Mouse (Mus musculus) urinary bladder, postnatal 36 days (tissue): Measurements from ENCODE around the gene Gm11634.
"Not testable (repeated sequence)": the region's sequence is repeated elsewhere in the genome, so short reads cannot be mapped to it uniquely, and the experiment has no call there.

Experiments
- DNase-seq, 2 experiments: peaks; one replicate each; pipeline ENCODE4 v3.0.0; 2022; ENCODE audit warnings: low spot score in 2 of 2, mixed read lengths in 1 of 2

Gm11634 gene

GRCm38 (mm10) chr11:101599156-101599555 is at the start of gene Gm11634:
Gene Gm11634, minus strand, starts transcription at chr11:101599256.
- no peak for DNase-seq

GRCm38 (mm10) chr11:101647093-101647492 is 48.0 kb upstream of the Gm11634 start:
- not testable (repeated sequence) for DNase-seq

DNA sequence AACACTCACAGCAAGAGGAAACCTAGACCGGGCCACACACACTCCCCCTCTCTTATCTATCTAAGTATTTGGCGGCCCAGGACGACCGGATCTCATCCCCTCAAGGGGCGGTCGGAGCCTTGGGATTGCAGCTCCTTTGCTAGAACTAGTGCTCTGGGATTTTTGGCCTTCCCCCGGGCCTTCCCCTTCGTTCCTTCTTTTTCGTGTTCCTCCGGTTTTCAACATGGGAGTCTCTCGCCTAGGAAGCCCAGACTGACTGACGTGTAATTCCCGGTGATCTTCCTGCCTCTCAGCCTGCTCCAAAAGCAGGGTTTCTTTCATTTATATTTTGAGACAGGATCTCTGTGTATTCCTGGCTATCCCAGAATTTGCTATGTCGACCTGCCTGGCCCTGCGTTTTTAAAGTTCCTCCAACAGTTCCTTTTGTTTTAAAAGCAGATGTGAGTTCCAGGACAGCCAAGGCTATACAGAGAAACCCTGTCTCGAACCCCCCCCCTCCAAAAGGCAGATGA is 47.3 kb upstream of the Gm11634 start:
- not testable (repeated sequence) for DNase-seq

DNA sequence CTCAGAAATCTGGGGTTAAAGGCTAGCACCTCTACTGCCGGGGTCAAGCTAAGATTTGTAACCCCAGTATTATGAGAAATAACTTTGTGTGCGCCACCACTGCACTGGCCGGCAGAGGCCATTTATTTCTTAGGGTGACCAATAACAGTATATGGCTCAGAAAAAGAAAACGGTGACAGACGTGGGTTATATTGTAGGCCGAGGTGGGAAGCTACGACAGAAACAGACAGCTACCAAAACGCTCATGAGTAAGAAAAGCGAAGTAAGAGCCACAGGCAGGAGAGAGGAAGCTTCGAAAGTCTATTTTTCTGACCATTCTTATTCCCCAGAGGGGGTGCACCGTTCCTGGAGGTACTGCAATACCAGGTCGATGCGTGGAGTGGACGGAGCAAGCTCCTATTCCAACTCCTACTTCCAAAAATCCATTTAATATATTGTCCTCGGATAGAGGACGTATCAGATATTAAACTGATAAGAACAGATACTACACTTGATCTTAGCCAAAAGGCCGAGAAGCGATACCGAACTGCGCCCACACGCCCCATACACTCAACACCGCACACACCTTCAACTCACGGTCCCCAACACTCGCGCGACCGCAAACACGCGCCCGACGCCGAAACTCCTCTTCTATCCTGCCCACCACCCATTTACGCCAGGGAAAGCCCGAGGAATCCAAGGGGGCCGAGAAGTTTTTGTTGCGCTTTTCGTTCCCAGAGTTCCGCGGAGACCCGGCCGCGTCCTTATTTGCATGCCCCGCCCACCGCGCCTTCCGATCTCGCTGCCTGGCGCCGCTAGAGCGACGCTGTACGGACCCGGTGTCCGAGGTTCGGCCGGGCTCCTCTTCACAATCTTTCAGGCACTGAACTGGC is 46.6 kb upstream of the Gm11634 start:
- DNase-seq: peak; percentile 49 to 61

DNA sequence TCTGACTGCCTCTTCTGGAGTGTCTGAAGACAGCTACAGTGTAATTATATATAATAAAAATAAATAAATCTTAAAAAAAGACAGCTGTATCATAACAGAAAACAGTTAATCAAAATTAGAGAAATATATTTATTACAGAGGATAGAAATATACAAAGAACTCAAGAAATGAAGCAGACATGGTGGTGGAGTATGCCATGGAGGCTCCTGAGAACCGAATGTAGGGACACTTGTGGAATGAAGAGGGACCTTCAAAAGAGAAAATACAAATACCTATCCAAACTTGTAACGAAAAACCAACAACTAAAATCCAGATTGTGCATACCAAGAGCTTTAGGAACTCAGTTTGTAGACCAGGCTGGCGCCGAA is 46.0 kb upstream of the Gm11634 start:
- DNase-seq: not testable (repeated sequence)

- DNase-seq: no peak
These were observed 45.5 kb upstream of the Gm11634 start for GRCm38 (mm10) chr11:101644591-101644990.

DNA sequence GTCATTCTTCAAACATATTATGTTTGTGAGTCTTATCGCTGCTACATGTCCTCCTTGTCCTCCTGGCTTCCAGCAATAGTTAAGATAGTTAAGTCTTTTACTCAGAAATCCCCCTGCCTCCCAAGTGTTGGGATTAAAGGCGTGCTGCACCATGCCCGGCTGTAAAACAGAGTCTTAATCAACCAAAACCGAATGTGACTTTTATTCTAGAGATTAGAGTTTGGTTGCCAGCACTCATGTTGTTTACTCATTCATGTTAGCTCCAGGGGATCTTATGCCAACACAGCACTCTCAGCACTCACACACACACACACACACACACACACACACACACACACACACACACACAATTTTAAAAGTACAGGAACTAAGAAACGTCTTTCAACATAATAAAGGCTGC is 43.9 kb upstream of the Gm11634 start:
- no peak for DNase-seq

DNA sequence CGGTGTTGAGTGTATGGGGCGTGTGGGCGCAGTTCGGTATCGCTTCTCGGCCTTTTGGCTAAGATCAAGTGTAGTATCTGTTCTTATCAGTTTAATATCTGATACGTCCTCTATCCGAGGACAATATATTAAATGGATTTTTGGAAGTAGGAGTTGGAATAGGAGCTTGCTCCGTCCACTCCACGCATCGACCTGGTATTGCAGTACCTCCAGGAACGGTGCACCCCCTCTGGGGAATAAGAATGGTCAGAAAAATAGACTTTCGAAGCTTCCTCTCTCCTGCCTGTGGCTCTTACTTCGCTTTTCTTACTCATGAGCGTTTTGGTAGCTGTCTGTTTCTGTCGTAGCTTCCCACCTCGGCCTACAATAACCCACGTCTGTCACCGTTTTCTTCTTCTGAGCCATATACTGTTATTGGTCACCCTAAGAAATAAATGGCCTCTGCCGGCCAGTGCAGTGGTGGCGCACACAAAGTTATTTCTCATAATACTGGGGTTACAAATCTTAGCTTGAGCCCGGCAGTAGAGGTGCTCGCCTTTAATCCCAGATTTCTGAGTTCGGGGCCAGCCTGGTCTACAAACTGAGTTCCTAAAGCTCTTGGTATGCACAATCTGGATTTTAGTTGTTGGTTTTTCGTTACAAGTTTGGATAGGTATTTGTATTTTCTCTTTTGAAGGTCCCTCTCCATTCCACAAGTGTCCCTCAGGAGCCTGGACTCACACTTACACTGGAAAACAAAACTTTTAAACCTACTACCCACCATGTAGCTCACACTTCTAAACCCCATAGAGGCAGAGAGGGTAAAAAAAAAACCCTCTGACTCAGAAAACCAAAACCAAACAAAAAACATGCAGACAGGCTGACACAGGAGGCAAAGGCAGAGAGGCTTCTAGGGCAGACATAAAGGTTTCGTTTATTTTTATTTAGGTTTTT is 42.9 kb upstream of the Gm11634 start:
- DNase-seq: peak in 1 of 2 experiments; percentile 11

GRCm38 (mm10) chr11:101640857-101641709 is 42.0 kb upstream of the Gm11634 start:
- peak; percentile 55 to 78 for DNase-seq

GRCm38 (mm10) chr11:101639761-101640160 is 40.7 kb upstream of the Gm11634 start:
- no peak for DNase-seq

DNA sequence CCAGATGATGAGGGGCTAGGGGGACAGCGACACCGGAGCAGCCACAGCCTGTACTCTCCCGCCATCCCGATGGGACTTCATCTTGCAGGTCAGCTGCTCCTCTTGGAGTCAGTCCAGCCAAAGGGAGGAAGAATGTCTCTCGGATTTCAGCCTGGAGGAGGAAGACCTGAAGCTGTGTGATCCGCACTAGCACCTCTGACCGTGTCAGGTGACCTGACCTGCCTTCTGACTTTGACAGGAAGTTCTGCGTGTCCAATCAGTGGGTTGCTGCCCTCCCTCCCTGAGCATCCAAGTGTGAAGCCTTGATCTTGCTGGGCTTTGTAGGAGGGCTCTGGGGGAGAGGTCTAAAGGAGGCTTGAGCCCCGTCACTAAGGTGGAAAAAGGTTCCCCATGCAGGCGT is 36.6 kb upstream of the Gm11634 start:
- no peak for DNase-seq

GRCm38 (mm10) chr11:101628733-101629417 is 29.8 kb upstream of the Gm11634 start:
- DNase-seq: not testable (repeated sequence)

DNA sequence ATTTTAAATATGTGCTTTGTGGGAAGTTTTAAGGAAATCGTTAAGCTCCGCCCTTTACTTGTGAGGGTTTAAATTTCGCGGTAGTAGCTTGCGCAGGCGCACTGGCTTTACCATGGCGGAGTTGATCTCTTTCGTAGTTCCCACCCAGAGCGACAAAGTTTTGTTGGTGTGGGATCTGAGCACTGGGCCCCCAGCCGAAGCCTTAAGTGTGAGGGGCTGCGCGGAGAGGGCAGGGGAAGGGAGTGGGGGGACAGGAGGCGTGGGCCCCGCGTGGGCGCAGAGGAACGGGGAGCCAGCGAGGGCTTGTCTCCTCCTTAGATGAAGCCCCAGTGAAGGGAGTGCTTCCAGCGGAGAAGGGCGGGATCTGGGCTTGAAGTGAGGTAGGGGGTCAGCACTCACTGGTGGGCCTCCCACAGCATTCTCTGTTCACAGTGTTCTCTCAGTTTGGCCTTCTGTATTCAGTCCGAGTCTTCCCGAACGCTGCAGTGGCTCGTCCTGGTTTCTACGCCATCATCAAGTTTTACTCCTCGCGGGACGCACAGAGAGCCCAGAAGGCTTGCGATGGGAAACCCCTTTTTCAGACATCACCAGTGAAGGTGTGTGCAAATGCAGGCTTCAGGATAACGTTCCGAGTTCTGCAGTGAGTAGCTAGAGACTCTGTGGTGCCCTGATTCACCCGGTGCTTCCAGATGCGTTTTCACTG is 29.0 kb upstream of the Gm11634 start:
- DNase-seq: peak; percentile 81 to 83

DNA sequence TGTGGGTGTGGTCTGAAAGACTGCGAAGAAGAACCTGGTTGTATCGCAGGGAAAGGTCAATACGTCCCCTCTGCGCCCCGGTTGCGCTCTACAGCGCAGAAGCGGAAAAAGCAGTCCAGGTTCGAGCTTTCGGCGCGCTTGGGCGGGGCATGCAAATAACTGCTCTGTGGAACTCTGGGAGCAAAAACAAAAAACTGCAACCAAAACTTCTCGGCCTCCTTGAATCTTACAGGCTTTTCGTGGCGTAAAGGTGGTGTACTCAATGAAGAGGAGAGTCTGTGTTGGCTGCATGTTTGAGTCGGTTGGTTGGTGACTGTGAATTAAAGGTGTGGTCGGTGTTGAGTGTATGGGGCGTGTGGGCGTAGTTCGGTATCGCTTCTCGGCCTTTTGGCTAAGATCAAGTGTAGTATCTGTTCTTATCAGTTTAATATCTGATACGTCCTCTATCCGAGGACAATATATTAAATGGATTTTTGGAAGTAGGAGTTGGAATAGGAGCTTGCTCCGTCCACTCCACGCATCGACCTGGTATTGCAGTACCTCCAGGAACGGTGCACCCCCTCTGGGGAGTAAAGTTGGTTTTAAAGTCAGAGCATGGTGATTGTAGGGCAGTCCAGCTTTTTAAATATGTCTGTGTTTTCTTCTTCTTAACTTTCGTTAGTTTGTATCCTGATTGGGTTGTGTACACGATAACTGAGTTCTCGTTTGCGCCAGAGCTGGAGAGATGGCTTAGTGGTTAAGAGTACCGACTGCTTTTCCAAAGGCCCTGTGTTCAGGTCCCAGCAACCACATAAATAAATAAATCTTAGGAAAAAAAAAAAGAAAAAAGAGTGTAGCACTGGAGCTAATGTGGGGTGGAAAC is 28.2 kb upstream of the Gm11634 start, which contains the start of gene Rdm1:
TSS of gene Rdm1 (plus strand) at position 201 of the 862 bp plus-strand sequence.
- peak; percentile 68 to 75 for DNase-seq

DNA sequence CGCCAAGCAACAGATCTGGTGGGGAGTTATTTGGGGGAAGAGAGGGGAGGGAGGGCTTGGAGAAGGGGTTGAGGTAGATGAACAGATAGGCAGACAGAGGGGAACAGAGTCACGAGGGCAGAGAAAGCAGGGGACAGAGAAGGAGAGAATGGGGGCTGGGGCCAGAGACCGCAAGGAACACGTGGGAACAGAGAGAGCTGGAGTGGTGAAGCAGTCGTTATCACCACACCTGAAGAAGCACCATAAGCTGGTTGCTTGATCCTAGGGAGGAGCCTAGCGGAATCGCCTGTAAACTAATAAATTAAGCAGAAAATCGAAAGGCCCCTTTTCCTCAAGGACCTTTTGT is 27.6 kb upstream of the Gm11634 start:
- no peak for DNase-seq

- not testable (repeated sequence) for DNase-seq
These were observed 21.1 kb upstream of the Gm11634 start for GRCm38 (mm10) chr11:101620022-101620655.

- DNase-seq: no peak
These were observed 19.5 kb upstream of the Gm11634 start for GRCm38 (mm10) chr11:101618596-101618995.

- no peak for DNase-seq
These were observed 18.8 kb upstream of the Gm11634 start for GRCm38 (mm10) chr11:101617849-101618248.
